Comparison of ENCODE assay signal across 9 mouse cellular contexts in the genomic region with DNA sequence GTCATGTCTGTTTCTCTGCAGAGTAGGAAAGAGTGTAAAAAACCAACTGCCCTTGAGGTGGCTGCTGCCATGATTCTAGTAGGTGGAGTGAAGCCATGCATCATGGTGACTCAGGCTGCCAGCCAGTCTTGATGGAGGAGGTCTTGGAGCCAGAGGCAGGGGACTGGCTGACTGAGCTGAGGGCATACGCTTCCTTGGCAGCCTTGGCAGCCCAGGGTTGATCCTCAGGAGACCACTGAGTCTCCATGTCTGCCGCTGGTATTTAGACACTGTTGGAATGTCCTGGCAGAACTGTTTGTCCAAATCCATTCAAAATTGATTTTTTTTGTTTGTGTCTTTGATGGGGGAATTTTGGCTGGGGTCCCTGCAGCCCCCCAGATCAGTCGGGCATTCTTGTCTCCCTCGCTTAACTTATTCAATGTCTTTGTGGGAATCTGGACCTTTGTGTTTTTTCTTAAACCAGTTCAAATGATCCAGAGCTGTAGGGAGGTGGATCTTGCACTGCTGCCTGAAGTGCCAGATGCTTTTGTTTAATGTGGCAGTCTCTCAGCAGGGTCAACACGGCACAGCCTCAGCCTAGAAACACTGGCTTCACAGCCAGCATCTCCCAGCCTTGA.
DNase-seq lines count a peak whose midpoint lies in the region; ATAC-seq lines count a peak whose summit lies in the region.
"Had no signal": no experiment of that assay in that cellular context is flagged by ENCODE, and none has a peak within 500 bp of the region (broad histone marks: within the 10 kb centered on the region; RNA-seq: fewer than 3 reads in every experiment).

No protein-coding gene starts in this region.

- no peak overlapping the region for H3K4me2 ChIP-seq in hindbrain, embryonic 13.5 days
- no peak overlapping the region for H3K4me2 ChIP-seq in hindbrain, embryonic 11.5 days (replicated peaks; ENCODE audit: low read depth, low read length)
- H3K4me2 ChIP-seq in hindbrain, embryonic 16.5 days (ENCODE audit: low read length) = no peak overlapping the region
- H3K4me2 ChIP-seq: embryonic facial prominence, embryonic 12.5 days had no signal

- 0 out of 2 replicates have a peak, but pooled peaks cover 11% of the 10 kb centered on the region for H3K4me1 ChIP-seq in hindbrain, embryonic 13.5 days (replicated peaks)
- no peaks in the 10 kb centered on the region for H3K4me1 ChIP-seq in hindbrain, embryonic 11.5 days (replicated peaks; ENCODE audit: control insufficient read depth, insufficient read depth, low read length)
- H3K4me1 ChIP-seq in hindbrain, embryonic 16.5 days (ENCODE audit: control insufficient read depth, insufficient read depth, low read depth, low read length) = no peaks in the 10 kb centered on the region

- no peak overlapping the region for H3K4me3 ChIP-seq in hindbrain, embryonic 13.5 days
- no peak overlapping the region for H3K4me3 ChIP-seq in hindbrain, embryonic 11.5 days (ENCODE audit: low read depth, low read length)
- no peak overlapping the region for H3K4me3 ChIP-seq in hindbrain, embryonic 16.5 days (ENCODE audit: low read length)
- H3K4me3 ChIP-seq: embryonic facial prominence, embryonic 12.5 days had no signal

- ATAC-seq in hindbrain, embryonic 13.5 days (ENCODE audit: low FRiP score) = peak; percentile 79
- ATAC-seq in hindbrain, embryonic 11.5 days (ENCODE audit: low FRiP score) = no peak
- ATAC-seq in hindbrain, embryonic 16.5 days = peak; percentile 92
- no peak for ATAC-seq in activated CD4-positive, CD25-positive, alpha-beta regulatory T cell, adult 4 months

- no peaks in the 10 kb centered on the region for H3K36me3 ChIP-seq in hindbrain, embryonic 13.5 days
- no peaks in the 10 kb centered on the region for H3K36me3 ChIP-seq in hindbrain, embryonic 11.5 days (ENCODE audit: control insufficient read depth, insufficient read depth, low read length)
- no peaks in the 10 kb centered on the region for H3K36me3 ChIP-seq in hindbrain, embryonic 16.5 days (ENCODE audit: control insufficient read depth, insufficient read depth, low read length)
- H3K36me3 ChIP-seq: embryonic facial prominence, embryonic 12.5 days had no signal

- H3K9ac ChIP-seq in hindbrain, embryonic 13.5 days = no peak overlapping the region
- H3K9ac ChIP-seq in hindbrain, embryonic 11.5 days (ENCODE audit: low read depth, low read length) = no peak overlapping the region
- H3K9ac ChIP-seq in hindbrain, embryonic 16.5 days (ENCODE audit: low read depth, low read length) = no peak overlapping the region
- H3K9ac ChIP-seq: embryonic facial prominence, embryonic 12.5 days had no signal

- DNase-seq in adrenal gland, adult (ENCODE audit: inconsistent age in 2 of 2, low spot score in 1 of 2) = peak; percentile 51 to 80
- DNase-seq in adrenal gland, postnatal 4 days (ENCODE audit: low spot score in 2 of 2) = no peak
- no peak for DNase-seq in hindbrain, embryonic 11.5 days (ENCODE audit: low spot score)
- peak; percentile 58 for DNase-seq in adrenal gland, adult 8-10 months
- DNase-seq in kidney, postnatal 14 days = no peak

- H3K27ac ChIP-seq in hindbrain, embryonic 13.5 days = no peak overlapping the region
- no peak overlapping the region for H3K27ac ChIP-seq in hindbrain, embryonic 11.5 days (ENCODE audit: low read depth, low read length)
- no peak overlapping the region for H3K27ac ChIP-seq in hindbrain, embryonic 16.5 days (ENCODE audit: low read depth, low read length)
- H3K27ac ChIP-seq: embryonic facial prominence, embryonic 12.5 days had no signal

- no peaks in the 10 kb centered on the region for H3K9me3 ChIP-seq in hindbrain, embryonic 13.5 days
- H3K9me3 ChIP-seq in hindbrain, embryonic 11.5 days (ENCODE audit: control insufficient read depth, low read length) = no peaks in the 10 kb centered on the region
- H3K9me3 ChIP-seq in hindbrain, embryonic 16.5 days (ENCODE audit: control insufficient read depth, low read length) = no peaks in the 10 kb centered on the region
- H3K9me3 ChIP-seq: embryonic facial prominence, embryonic 12.5 days had no signal

- no peaks in the 10 kb centered on the region for H3K27me3 ChIP-seq in hindbrain, embryonic 13.5 days
- H3K27me3 ChIP-seq in hindbrain, embryonic 11.5 days (ENCODE audit: control insufficient read depth, insufficient read depth, low read length) = no peaks in the 10 kb centered on the region
- H3K27me3 ChIP-seq in hindbrain, embryonic 16.5 days (replicated peaks; ENCODE audit: control insufficient read depth, insufficient read depth, low read length) = no peaks in the 10 kb centered on the region
- H3K27me3 ChIP-seq: embryonic facial prominence, embryonic 12.5 days had no signal

- 33% methylated on average over 5 of the region's 5 CpGs for WGBS in hindbrain, embryonic 13.5 days
- 53% methylated on average over 5 of the region's 5 CpGs for WGBS in hindbrain, embryonic 11.5 days
- 25% methylated on average over 5 of the region's 5 CpGs for WGBS in hindbrain, embryonic 16.5 days

Comparison
In these comparisons a context has a peak if more than half of its experiments do, and no peak if none do; other contexts are left out.
1. DNase-seq: peak in adrenal gland, adult (2 of 2) and adrenal gland, adult 8-10 months (single experiment); none in adrenal gland, postnatal 4 days (0 of 2), hindbrain, embryonic 11.5 days (single experiment) and kidney, postnatal 14 days (single experiment).
2. ATAC-seq: peak in hindbrain, embryonic 13.5 days (single experiment) and hindbrain, embryonic 16.5 days (single experiment); none in hindbrain, embryonic 11.5 days (single experiment) and activated CD4-positive, CD25-positive, alpha-beta regulatory T cell, adult 4 months (single experiment).